Mouse (Mus musculus) megakaryocyte, adult 5-6 weeks (primary cell): Measurements from ENCODE around the gene Fam20a. TPM values are rescaled to one million over a fixed set of nuclear protein-coding genes. Genes with fewer than 3 reads are reported as not detected.

ENCODE experiments used
- ATAC-seq: 2 replicates; pipeline ENCODE4 v1.8.0; 2016; ENCODE audit warnings: mild to moderate bottlenecking, inconsistent platforms; ENCODE audit not compliant: poor library complexity, severe bottlenecking
- total RNA-seq, 2 experiments: library from RNA; stranded (forward) in 1 of 2; stranded (reverse) in 1 of 2; fragments of 153-499, 151-499 nt in 1 of 2; fragments of 221-1000, 200-1000 nt in 1 of 2; gene quantifications; 2 replicates each; pipeline versions ENCODE4 v1.2.3 to v1.2.4; 2015 to 2017

Fam20a gene
- not detected in 2 replicates for total RNA-seq (2015)
- total RNA-seq (2017) = 0.04 and 0.33 TPM in 2 replicates

GRCm38 (mm10) chr11:109721781-109722446, at the start of gene Fam20a:
Gene Fam20a (minus strand): TSS chr11:109722279.
- ATAC-seq = peak; percentile 17

GRCm38 (mm10) chr11:109771381-109771780, 49.3 kb upstream of the Fam20a start:
- no peak for ATAC-seq

- no peak for ATAC-seq
Observed at GRCm38 (mm10) chr11:109770185-109770584, 48.1 kb upstream of the Fam20a start.

- no peak for ATAC-seq
Observed at GRCm38 (mm10) chr11:109769091-109769490, 47.0 kb upstream of the Fam20a start.

- no peak for ATAC-seq
Observed at GRCm38 (mm10) chr11:109760063-109760462, 38.0 kb upstream of the Fam20a start.

GRCm38 (mm10) chr11:109758616-109759215, 36.6 kb upstream of the Fam20a start:
- ATAC-seq = no peak

- no peak for ATAC-seq
Observed at GRCm38 (mm10) chr11:109754105-109754602, 32.1 kb upstream of the Fam20a start.

- ATAC-seq = no peak
Observed at GRCm38 (mm10) chr11:109751636-109752603, 29.8 kb upstream of the Fam20a start.

- no peak for ATAC-seq
Observed at GRCm38 (mm10) chr11:109745210-109745609, 23.1 kb upstream of the Fam20a start.

- ATAC-seq = 0 out of 2 replicates have a peak, but pooled peaks have one; percentile 15
Observed at GRCm38 (mm10) chr11:109737967-109738366, 15.9 kb upstream of the Fam20a start.

- no peak for ATAC-seq
Observed at GRCm38 (mm10) chr11:109736406-109736805, 14.3 kb upstream of the Fam20a start.

- no peak for ATAC-seq
Observed at GRCm38 (mm10) chr11:109734341-109734740, 12.3 kb upstream of the Fam20a start.

GRCm38 (mm10) chr11:109732726-109733438, 10.8 kb upstream of the Fam20a start:
- no peak for ATAC-seq

- no peak for ATAC-seq
Observed at GRCm38 (mm10) chr11:109728371-109728770, 6.3 kb upstream of the Fam20a start.

- peak; percentile 62 for ATAC-seq
Observed at GRCm38 (mm10) chr11:109722711-109723110, 632 bp upstream of the Fam20a start.

- peak; percentile 75 for ATAC-seq
Observed at GRCm38 (mm10) chr11:109721320-109721780, 729 bp downstream of the Fam20a start.

GRCm38 (mm10) chr11:109720809-109721319, 1.2 kb downstream of the Fam20a start:
- no peak for ATAC-seq

- no peak for ATAC-seq
Observed at GRCm38 (mm10) chr11:109719399-109719798, 2.7 kb downstream of the Fam20a start.

GRCm38 (mm10) chr11:109717966-109718895, 3.8 kb downstream of the Fam20a start:
- no peak for ATAC-seq
